Mouse (Mus musculus) brain, embryonic 14.5 days (tissue): Measurements from ENCODE around the gene Pcca.

Experiments used
- CTCF ChIP-seq: fragments of 200-500 bp; IDR thresholded peaks from 2 replicates; pipeline ENCODE4 v1.5.1; 2012; ENCODE audit warnings: inconsistent platforms, mild to moderate bottlenecking, moderate library complexity, borderline replicate concordance; ENCODE audit not compliant: insufficient read depth, insufficient read length; ENCODE audit errors: extremely low read depth
- POLR2A ChIP-seq: fragments of 200-500 bp; IDR thresholded peaks from 2 replicates; pipeline ENCODE4 v1.6.1; 2012; ENCODE audit warnings: mild to moderate bottlenecking, inconsistent platforms, borderline replicate concordance; ENCODE audit not compliant: poor library complexity, insufficient read depth, insufficient read length, severe bottlenecking; ENCODE audit errors: extremely low read depth

DNA sequence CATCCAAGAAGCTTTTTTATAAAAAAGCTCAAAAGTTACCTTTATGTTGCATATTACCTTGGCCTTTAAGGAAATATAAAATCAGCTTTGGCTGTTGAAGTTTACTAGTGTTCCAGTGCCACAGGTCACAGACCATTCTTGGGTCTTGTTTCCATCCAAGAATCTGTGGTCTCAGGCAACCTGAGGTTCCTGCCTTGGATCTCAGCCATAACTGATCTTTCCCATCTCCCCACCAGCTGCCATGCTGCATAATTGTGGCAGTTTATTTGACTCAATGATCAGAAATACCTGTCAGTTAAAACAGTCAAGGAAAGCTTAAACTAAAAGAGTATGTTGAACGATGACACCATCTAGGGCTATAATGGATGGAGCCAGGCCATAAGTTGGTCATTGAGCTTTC is 222.5 kb downstream of the Pcca start:
- TF ChIP-seq CTCF (no peak), POLR2A (no peak)
